Mouse (Mus musculus) kidney, postnatal 10 days (tissue): ENCODE results near the gene Dock8.

Experiments
- DNase-seq: peaks from one replicate; pipeline ENCODE4 v3.0.0; 2021; ENCODE audit warnings: mixed read lengths

The Dock8 gene

DNA sequence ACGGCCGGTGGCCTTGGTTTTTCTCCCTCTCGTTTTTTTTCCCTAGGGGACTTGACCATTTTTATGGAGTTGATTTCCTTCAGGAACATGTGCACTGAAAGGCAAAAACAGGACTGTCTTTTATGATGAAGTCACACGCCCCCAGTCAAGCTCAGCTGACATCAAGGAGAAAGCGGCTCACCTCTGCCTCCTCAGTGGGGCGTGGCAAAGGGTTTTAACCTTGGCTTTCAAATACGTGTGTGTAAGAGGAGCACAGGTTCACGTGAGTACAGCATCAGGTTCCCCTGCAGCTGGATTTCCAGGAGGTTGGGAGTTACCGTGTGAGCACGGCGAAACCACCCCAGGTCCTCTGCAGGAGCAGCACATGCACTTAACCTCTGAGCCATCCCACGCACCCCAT, 203.7 kb downstream of the Dock8 start:
- DNase-seq = no peak

DNA sequence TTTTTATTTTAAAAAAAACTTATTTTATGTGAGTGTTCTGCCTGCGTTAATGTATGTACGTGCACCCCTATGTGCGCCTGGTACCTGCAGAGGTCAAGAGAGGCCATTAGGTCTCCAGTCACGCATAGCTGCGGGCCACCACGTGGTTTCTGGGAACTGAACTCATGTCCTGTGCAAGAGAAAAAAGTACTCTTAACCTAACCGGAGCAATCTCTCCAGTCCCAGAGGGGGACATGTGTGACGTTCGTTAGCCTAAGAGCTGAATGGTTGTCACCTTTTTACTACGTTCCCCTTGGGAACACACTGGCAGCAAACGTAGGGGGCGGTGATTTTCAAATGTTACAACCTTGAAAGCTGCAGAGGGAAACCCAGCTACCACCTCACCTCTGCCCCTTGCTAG, 207.6 kb downstream of the Dock8 start:
- no peak for DNase-seq

DNA sequence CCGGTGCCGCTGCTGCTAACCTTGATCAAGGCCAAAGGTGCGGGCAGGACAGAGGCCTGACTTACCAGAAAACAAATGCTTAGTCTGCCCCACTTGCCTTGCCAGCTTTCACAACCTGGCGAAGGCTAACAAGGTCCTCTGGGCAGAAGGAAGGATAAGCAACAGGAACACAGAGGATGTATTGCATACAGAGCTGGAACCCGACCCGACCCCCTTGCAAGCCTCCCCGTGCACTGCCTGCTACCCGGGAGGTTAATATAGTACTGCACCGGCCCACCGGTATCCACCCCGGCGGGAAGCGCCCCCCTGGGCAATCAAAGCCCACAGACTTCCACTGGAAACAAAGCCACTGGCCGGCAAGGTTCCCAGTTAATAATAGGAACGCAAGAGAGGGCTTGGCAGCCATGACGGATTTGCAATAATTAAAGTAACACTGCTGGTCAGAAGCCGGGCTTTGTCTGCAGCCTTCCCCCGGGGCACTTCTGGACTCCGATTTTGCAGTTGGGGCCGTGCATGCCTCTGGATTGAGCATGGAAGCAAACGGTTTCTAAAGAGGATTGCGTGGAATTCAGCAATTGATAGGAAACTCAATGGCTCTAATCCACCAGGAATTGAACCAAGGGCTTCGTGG, 208.5 kb downstream of the Dock8 start:
- peak; percentile 47 for DNase-seq

DNA sequence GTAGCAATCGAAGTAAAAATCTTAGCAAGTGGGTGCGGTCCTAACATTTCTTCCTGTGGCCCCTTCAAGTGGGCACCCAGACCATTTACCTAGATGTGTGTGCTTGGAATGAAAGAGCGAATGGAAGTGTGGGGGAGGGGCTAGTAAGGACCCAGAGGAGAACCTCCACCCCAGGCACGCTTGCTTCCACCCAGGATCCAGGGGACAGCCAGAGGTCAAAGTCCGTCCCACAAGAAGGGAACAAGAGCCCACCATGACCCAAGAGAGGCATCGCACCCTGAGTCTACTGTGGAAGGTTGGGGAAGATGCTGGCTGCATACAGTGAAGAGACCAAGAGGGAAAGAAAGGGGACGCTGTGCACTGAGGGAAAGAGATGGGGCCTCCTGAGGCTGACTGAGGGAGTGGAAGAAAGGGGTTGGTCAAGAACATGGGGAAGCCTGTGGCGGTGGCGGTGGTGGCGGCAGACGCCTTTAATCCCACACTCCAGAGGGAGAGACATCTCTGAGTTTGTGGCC, 209.3 kb downstream of the Dock8 start:
- no peak for DNase-seq

DNA sequence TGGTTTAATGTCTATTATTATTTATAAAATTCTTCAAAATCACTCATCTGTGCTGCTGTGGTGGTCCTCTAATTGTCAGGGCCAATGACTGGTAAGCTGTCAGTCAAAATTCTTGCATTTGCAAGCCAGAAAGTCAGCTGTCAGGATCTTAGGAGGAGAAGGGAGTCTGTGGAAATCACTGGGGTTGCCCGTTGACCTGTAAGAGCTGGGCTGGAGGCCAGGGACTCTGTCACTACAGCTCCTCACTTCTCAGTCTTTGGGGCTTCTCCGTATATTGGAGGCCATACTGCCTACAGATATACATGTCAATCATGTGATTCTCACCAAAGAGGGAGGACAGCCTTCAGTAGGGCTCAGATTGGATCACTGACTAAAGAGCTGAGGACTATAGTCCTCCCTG, 221.3 kb downstream of the Dock8 start:
- DNase-seq = peak; percentile 72

- DNase-seq = peak; percentile 64
Observed at GRCm38 (mm10) chr19:25221964-25222640, 222.8 kb downstream of the Dock8 start.

DNA sequence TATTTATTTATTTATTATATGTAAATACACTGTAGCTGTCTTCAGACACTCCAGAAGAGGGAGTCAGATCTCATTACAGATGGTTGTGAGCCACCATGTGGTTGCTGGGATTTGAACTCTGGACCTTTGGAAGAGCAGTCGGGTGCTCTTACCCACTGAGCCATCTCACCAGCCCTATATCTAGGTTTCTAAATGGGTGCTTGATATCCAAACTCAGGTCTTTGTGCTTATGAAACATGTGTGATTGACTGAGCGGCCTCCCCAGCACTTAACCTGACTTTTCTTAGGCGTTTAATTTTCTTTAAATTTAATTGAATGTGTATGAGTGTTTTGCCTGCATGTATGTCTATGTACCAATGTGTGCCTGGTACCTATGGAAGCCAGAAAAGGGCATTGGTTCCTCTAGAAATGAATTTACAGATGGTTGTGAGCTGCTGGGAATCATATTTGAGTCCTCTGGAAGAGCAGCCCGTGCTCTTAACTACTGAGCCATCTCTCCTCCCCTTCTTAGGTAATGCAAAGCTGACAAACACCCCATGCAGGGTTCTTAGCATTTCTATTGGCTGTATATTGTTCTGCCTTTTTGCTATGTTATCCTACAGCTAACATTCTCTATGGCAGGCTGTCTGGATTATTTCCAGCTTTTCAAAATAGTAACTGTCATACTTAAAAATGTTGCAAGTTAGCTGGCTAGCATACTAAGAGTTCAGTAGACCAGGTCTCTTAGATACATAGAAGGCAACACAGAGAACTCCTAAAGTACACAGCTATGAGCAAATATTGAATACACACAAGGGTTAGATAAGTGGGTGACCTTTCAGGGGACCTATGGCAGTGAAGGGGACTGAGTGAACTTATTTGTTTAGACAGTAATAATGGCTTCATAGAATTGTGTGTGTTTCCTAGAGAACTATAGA, 231.0 kb downstream of the Dock8 start:
- DNase-seq = no peak

DNA sequence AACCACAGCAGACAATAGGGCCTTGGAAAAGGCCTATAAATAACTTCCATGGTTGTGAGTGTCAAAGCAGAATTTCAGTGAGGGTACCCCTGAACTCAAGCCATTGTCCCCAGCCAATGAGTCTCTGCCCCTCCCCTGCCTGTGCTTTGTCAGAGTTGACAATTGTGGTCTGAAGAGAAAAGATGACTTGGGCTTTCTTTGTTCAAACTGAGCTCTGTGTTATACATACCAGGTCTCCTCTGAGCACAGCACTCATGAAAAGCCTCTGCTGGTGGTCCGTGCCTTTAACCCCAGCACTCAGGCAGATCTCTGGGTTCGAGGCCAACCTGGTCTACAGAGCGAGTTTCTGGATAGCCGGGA, 231.6 kb downstream of the Dock8 start:
- DNase-seq = no peak

- DNase-seq = no peak
Observed at GRCm38 (mm10) chr19:25232032-25232431, 232.7 kb downstream of the Dock8 start.

DNA sequence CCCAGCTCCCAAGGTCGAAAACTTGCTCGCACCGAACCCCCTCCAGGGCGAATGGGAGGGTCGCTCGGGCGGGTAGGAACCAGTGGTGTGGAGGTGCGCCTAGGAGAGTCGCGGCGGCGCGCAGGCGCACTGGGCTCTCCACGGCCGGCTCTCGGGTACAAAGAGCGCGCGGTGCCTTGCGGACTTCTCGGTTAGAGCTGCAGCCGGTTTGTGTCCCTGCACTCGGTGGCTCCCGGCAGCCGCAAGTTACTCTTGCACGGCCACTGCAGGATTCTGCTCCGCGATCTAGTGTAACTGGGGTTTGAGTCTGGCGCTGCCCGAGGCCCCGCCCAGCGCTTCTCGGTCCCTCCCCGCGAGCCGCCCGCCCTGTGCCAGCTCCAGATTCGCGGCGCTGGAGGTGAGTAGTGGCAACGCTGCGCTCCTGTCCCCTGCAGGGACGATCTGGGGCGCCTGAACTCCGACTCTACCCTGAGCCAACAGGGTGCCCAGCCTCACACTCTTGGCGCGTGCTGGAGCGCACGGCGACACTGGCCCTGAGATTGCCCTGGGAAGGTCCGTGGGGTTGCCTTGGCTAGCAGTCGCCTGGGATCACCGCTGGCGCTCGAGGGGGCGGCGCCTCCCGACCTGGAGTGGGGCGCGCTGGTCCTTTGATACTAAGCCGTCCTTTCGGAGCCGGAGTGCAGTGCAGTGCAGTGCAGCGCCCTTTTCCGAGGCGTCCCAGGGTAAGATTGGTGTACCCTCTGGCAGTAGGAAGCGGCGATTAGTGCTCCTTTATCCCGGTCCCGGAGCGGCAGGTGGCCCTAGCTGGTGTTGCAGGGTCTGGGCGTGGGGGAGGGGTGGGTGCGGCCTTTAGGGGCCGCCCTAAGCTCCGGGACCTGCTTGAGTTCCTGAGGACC, 237.5 kb downstream of the Dock8 start, which contains the start of gene Kank1:
TSS of gene Kank1 (plus strand) at position 380 of the 896 bp plus-strand sequence.
- DNase-seq = peak; percentile 86

DNA sequence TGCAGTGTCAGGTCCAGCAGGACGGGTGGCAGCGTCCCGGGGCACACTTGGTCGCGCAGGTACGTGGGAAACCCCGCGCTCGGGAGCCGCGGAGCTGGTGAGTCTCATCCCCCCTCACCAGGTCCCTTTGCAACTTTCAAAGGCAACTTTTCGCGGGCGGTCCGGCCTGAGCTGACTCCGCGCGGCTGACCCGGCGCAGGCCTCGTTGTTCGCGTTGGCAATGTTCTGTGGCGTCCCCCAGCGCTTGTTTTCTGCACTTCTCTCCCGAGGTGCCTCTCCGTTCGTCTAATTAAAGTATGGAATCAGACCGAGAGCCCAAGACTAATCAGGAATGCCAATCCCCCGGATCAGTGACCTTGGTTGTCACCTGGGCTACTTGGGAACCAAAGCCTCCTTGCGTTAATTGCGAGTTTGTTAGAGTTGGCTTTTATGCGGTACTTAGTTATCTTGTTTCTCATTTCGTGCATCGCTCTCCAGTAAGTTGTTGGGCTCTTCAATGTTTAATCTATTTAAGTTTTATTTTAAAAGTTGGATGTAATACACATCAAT, 238.2 kb downstream of the Dock8 start:
- DNase-seq = peak; percentile 78

DNA sequence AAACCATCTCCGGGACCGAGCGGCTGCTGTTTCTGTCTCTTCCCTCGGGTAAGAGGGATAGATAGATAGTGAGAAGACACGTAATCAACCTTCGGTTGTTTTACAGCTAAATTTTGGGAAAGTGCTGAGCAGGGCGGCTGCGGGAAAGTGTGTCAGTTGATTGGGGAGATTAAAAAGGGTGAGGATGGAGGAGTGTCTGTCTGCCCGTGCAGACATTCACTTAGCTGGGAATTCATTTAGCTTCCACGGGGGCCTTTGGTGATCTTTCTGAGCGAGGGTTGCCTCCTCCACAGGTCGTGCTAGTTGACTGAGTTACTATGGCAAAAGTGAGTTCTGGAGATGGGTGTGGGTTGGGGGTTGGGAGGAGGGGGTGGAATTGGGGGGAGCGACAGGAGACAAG, 238.8 kb downstream of the Dock8 start:
- DNase-seq = no peak

- no peak for DNase-seq
Observed at GRCm38 (mm10) chr19:25243566-25243965, 244.2 kb downstream of the Dock8 start.

GRCm38 (mm10) chr19:25246062-25246461, 246.7 kb downstream of the Dock8 start:
- no peak for DNase-seq

GRCm38 (mm10) chr19:25247858-25248552, 248.7 kb downstream of the Dock8 start:
- DNase-seq = no peak

DNA sequence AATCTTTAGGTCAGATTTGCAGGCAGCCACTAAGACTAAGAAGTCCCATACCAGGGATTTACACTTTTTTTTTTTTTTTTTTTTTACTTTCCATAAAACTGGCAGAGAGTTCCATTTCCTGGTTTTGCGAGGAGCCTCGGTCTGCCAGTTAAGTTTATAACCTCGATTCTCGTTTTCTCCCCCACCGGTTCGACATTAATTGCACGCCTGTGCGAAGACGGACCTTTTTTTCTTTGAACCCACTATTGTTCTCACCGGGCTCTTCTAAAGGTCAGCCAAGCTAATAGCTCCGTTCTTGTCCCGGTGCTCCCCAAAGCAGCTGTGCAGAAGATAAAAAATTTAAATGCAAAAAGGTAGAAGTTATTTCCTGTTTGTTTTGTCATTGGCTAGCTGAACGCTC, 249.9 kb downstream of the Dock8 start:
- peak; percentile 18 for DNase-seq

DNA sequence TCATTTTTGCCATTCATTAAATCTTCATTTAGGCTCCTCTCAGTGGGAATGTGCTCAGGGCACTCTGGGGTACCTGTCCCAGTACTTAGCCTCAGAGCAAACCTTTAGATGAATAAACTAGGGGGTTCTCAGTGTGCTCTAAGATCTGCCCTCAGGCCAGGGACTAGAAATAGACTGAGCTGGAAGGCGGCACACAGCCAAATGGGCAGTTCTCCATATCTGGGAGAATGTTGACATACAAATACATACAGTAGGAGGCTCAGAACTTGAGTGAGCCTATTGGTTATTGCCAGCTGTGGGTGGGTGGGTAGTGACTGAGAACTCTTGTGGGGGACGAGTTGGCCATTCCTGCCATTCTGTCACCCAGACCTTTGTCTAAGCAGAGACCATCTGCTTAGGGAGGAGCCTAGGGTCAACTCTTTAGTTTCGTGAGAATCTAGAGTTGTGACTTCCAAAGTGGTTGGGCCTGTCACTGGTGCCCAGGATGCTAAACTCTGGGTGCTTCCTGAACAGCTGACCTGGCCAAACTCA, 252.3 kb downstream of the Dock8 start:
- no peak for DNase-seq
